8 mouse cellular contexts compared by ENCODE assay signal in the genomic region with DNA sequence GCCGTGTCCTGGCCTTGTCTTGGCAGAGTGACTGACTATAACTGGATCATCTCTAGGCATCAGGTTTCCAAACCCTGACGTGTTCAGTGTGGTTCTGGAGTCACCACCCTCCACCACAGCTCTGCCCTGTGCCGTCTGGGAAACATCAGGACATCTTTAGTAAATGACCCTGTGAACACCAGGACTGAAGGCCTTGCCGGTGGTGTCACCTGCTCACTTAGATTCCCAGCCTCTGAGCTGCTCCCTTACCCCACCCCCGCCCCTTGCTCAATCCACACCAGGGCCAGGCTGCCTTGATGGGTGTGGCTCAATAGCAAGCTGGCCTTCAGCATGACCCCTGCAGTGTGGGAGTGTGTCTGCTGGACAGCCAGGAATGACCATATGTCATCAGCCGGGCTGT.
DNase-seq lines count a peak whose midpoint lies in the region; ATAC-seq lines count a peak whose summit lies in the region.

No protein-coding gene starts in this region.

- H3K4me2 ChIP-seq in lung, embryonic 15.5 days, result no peak overlapping the region

- DNase-seq in cerebellum, postnatal 4 days (ENCODE audit: low spot score in 2 of 2), result no peak
- DNase-seq in lung, postnatal 14 days, result no peak
- peak; percentile 61 to 65 for DNase-seq in cerebellum, postnatal 36 days
- peak; percentile 78 for DNase-seq in skeletal muscle tissue, adult 2 months (ENCODE audit: low read depth, low spot score)
- DNase-seq in kidney, adult 9 months, result no peak

- no peaks in the 10 kb centered on the region for H3K36me3 ChIP-seq in lung, embryonic 15.5 days

- WGBS in lung, embryonic 15.5 days, result 55% methylated on average over 6 of the region's 6 CpGs

- H3K9ac ChIP-seq in lung, embryonic 15.5 days, result no peak overlapping the region

- no peaks in the 10 kb centered on the region for H3K9me3 ChIP-seq in lung, embryonic 15.5 days

- H3K27ac ChIP-seq in lung, embryonic 15.5 days, result no peak overlapping the region

- no peaks in the 10 kb centered on the region for H3K27me3 ChIP-seq in lung, embryonic 15.5 days

- no peak overlapping the region for H3K4me3 ChIP-seq in lung, embryonic 15.5 days

- ATAC-seq in cerebellum, adult (ENCODE audit: insufficient number of reproducible peaks, low FRiP score, low TSS enrichment), result peak; percentile 41; the same call in 1 of the 2 replicates
- ATAC-seq in lung, embryonic 15.5 days (ENCODE audit: borderline replicate concordance, extremely low read depth, low FRiP score, low TSS enrichment), result 0 out of 2 replicates have a peak, but pooled peaks have one; percentile 13
- no peak for ATAC-seq in megakaryocyte, adult 5-6 weeks (ENCODE audit: poor library complexity, severe bottlenecking)

- peaks cover 17% of the 10 kb centered on the region for H3K4me1 ChIP-seq in lung, embryonic 15.5 days

Comparison
In these comparisons a context has a peak if more than half of its experiments do, and no peak if none do; other contexts are left out.
1. DNase-seq: peak in cerebellum, postnatal 36 days (2 of 2) and skeletal muscle tissue, adult 2 months (single experiment); none in cerebellum, postnatal 4 days (0 of 2), lung, postnatal 14 days (single experiment) and kidney, adult 9 months (single experiment).